Mouse (Mus musculus) induced T-regulatory cell, adult 2 months (primary cell): Measurements from ENCODE around the gene Gm45234.
"Not testable (repeated sequence)": the region's sequence is repeated elsewhere in the genome, so short reads cannot be mapped to it uniquely, and the experiment has no call there.

ENCODE experiments used
- DNase-seq: peaks from one replicate; pipeline ENCODE4 v3.0.0-alpha.2; 2012; ENCODE audit warnings: low read depth

Gm45234 gene

DNA sequence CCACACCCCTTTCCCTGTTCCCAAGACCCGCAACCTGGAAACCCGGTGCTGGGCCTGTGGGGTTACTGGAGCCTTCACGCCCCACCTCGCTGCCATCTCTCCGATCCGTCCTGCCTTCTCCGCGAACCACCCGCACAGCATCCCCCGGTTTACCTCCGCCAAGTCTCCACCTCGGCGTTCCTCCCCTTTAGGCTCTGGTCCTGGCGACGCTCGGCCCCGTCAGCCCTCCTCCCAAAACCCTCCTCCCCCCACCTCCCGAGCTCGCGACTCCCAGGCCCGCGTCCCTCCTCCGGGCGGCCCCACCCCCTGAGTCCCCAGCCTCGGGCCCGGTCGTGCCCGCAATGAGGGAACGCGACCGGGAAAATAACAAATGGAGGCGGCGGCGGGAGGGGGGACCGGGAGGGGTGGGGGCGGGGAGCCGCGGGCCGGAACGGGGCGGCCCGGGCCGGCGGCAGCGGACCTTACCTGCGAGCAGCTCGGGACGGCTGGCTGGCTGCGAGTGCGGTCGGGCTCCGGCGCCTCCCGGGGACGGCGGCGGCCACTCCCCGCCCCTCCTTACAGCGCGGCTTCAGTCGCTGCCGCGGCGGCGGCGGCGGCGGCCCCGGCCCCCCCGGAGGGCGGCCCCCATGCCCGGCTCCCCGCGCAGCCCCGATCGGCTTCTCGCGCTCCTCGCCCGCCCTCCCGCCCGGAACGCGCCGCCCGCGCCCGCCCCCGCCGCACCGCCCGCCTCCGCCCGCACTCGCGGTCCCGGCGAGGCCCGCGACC, at the start of gene Gm45234, which contains the start of gene Atn1:
Gene Gm45234, minus strand, starts transcription at position 191 of the 765 bp plus-strand sequence.
Gene Atn1, minus strand, starts transcription at position 694 of the 765 bp plus-strand sequence.
- DNase-seq = peak; percentile 65

DNA sequence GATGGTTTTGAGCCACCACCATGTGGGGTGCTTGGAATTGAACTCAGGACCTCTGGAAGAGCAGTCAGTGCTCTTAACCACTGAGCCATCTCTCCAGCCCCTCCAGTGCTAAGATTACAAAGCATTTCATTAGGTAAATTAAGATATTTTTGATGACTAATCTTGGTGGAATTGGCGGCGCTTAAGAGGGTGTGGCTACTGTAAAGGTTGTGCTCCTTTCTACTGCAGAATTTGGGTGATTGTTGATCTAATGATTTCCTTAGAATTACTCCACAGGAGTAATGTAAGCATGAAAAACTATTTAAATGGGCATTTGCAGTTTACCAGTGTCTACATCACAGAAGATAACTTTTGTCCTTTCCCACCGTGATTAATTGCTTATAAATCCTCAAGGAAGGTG, 48.5 kb upstream of the Gm45234 start:
- no peak for DNase-seq

DNA sequence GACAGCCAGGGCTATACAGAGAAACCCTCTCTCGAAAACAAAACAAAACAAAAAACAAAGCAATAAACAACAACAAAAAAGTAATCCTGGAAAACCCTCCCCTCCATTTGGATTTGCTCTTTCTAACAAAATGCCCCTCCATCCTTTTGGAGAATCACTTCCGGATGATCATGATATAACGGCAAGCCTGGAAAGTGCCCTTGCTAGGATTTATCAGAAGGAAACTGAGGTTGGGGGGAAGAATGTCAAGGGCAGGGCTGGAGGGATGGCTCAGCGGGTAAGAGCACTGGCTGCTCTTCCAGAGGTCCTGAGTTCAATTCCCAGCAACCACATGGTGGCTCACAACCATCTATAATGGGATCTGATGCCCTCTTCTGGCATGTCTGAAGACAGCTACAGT, 47.9 kb upstream of the Gm45234 start:
- not testable (repeated sequence) for DNase-seq

DNA sequence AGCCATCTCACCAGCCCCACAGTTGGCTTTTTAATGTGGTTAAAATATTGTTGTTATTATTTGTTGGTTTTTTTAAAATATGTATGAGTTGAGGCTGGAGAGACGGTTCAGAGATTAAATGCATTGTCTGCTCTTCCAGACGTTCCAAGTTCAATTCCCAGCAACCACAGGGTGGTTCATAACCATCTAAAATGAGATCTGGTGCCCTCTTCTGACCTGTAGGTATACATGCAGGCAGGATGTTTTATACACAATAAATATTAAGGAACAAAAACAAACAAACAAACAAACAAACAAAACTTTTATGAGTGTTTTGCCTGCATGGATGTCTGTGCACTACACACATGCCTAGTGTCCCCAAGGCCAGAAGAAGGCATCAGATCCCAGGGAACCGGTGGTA, 47.2 kb upstream of the Gm45234 start:
- no peak for DNase-seq

GRCm38 (mm10) chr6:124802400-124802799, 46.6 kb upstream of the Gm45234 start:
- peak; percentile 56 for DNase-seq

DNA sequence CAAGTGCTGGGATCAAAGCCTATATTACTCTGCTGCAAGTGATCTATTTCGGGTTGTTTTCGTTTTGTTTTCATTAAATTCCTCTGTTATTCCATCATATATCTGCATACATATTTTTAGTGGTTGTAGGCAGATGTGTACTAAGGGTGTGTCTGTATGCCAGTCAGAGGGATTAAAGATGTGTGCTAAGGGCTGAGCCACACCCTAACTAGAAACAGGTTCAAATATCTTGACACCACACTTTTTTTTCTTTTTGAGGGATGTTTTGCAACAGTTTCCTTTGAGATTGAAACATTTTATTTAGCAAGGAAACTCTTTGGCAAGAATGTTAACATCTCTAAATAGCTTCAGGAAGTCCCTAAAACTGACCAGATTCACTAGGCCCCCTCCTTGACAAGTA, 40.4 kb upstream of the Gm45234 start:
- DNase-seq = no peak

DNA sequence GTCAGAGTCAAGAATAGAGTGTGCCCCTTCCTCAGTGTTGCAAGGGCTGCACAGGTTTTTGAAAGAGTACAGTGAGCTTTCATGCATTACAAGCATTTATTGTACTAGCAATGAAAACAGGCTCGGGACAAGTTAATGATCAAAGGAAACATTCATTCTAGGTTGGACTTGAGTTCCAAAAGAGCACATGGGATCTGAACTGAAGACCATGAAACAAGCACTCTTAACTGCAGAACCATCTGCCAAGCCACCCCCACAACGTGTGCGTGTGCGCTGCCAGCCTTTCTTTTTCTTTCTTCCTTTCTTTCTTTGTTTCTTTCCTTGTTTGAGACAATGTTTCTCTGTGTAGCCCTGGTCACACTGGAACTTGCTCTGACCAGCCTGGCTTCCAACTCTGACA, 40.0 kb upstream of the Gm45234 start:
- no peak for DNase-seq

DNA sequence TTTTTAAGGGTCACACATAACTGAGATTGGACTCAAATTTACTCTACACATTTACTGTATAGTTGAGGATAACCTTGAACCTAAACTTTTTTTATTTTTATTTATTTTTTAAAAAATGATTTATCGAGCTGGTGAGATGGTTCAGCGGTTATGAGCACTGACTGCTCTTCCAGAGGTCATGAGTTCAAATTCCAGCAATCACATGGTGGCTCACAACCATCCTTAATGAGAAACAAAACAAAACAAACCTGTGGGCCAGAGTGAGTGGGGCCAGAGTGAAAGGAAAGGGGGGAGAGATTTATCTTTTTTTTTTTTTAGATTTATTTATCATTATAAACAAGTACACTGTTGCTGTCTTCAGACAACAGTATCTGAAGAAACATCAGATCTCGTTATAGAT, 36.1 kb upstream of the Gm45234 start:
- DNase-seq = no peak

DNA sequence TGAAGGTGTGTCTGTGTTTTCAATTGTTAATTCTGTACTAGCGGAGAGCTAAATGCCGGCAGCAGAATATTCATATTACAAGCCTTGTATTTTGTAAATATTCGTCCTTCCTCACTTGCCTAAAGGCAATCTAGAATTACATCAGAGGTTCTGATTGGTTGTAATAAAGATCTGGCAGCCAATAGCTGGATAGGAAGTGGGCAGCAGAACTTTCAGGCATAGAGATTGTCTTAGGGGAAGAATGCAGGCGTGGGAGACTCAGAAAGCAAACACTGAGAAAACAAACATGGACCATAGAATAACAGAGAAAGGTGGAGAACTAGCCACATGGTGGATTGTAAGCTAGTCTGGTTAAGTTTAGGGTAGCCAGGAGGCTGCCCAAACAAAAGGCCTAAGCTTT, 34.3 kb upstream of the Gm45234 start:
- no peak for DNase-seq

GRCm38 (mm10) chr6:124789519-124789918, 33.7 kb upstream of the Gm45234 start:
- no peak for DNase-seq

GRCm38 (mm10) chr6:124787722-124788121, 31.9 kb upstream of the Gm45234 start:
- DNase-seq = no peak

DNA sequence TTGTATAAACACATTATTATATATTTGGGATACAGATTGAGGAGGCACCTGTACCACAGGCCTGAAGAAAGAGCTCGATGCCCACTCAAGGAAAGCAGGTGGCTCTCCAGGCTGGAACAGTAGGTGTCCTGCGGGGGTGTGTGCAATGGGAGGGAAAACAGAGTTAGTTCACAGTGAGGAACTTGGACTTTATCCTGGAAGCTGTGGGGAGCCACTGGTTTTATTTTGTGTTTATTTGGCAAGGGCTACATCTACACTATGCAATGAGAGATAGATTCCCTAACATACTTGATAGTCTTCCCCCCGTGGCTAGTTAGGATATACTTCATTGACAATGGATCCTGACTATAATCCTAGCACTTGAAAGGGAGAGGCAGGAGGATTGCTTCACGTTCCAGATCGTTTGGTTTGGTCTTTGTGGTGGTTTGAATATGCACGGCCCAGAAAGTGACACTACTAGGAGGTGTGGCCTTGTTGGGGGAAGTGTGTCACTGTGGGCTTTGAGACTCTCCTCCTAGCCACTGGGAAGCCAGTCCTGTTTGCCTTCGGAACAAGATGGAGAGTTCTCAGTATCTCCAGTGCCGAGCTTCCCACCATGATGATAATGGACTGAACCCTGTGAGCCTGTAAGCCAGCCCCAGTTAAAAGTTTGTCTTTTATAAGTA, 31.1 kb upstream of the Gm45234 start:
- DNase-seq = no peak

DNA sequence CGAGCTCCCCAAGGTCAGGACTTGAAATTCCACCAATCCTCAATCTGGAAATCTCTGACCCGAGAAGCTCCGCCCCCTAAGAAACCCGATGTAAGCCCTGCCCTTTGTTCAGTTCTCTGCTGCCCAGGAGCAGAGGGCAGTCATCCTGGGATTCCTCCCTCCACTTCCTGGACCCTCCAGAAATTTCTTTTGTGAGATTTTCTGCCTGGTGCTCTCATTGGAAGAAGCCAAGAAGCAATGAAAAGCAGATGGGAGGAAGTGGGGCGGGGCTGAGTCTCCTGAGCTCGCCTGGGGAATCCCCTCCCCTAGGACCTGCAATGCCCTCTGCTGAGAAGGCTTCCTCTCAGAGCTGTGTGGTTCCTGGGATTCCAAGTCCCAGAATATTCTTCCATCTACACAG, 26.6 kb upstream of the Gm45234 start:
- DNase-seq = peak; percentile 84

DNA sequence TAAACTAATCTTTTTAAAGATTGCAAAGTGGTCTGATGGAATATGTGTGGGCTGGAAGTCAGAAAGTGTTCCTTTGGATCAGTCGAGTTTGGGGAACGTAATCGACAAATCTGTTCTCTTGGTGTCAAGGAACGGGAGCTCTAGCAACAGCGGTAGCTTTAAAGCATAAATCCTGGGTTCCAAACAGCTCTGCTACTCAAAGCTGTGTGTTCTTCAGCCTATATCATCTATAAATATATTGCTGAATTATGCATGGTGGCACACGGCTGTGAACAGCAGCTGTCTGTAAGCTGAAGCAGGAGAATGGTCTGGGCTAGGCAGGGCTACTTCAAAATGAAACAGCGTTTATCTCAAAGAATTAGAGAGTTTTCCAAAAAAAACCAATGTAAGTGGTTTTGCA, 25.1 kb upstream of the Gm45234 start:
- DNase-seq = no peak

DNA sequence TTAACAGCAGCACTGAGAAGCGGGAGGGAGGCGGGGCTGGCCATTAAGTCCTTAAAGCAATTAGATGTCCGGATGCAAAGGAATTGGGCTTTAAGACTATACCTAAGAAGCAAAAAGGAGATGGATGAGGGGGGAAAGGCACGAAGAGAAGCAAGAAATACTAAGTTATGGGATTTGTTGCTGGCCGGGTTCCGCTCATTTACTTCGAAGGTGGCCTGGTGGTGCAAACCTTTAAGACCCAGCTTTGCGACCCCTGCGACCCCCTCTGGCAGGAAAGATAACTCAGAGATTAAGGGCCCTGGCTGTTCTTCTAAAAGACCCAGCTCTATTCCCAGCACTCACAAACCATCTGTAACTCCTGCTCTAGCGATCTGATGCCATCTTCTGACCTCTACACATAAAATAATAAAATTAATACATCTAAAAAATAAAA, 24.2 kb upstream of the Gm45234 start:
- DNase-seq = no peak

DNA sequence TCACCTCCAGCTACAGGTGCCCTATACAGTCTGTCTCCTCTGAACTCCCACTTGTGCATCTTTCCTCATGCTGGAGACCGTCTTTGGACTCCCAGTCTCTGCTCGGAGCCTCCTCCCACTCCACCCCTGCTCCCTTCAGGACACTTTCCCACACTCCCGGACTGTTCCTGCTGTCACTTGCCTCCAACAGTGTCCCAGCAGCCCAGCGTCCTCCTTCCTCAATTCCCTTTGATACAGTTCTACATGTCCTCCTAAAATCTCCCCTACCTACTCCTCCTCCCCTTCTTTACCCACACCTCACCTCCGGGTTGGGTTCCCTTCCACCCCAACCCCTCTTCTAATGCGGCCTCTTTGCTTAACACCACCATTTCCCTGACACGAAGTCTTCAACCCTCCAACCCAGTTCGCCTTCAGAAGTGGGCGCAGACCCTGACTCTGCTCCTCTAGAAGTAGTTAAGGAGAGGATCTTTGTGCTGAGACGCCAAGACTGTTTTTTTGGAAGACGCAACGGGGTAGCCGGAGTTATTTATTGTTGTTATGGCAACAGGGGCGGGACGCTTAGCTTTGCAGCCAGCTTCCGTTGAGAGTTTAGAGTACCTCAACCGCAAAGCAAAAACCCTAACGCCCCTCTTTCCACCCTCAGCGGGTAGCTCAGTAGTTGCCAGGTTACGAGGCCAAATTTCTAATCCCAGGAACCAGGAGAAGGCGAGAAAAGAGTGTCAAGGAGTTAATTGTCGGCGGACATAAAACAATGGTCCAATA, 23.6 kb upstream of the Gm45234 start, which contains the start of gene Lrrc23:
Gene Lrrc23, minus strand, starts transcription at position 506 of the 762 bp plus-strand sequence.
- peak; percentile 96 for DNase-seq

DNA sequence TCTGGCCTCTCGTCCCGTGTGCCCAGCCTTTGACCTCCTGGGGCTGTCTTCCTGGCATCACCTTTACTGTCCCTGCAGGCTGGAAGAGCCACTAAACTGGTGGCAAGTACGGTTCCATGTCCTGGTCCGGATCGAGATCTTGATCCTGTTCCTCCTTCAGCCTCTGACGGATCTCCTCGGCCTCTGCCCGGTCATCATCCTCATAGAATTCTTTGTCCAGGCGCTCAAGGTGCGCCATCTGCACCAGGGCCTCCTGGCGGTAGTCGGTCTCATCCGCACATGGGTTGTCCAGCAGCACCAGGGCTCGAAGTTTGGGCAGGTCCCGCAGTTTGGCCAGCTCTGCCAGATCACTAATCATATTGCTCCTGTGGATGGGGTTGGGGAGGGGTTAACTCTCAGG, 14.7 kb upstream of the Gm45234 start:
- DNase-seq = no peak

GRCm38 (mm10) chr6:124770013-124770412, 14.2 kb upstream of the Gm45234 start:
- DNase-seq = no peak

- peak; percentile 75 for DNase-seq
These were observed 13.4 kb upstream of the Gm45234 start, which contains the start of gene Eno2 for GRCm38 (mm10) chr6:124769101-124769765. Gene Eno2, minus strand, starts transcription at chr6:124769673.

DNA sequence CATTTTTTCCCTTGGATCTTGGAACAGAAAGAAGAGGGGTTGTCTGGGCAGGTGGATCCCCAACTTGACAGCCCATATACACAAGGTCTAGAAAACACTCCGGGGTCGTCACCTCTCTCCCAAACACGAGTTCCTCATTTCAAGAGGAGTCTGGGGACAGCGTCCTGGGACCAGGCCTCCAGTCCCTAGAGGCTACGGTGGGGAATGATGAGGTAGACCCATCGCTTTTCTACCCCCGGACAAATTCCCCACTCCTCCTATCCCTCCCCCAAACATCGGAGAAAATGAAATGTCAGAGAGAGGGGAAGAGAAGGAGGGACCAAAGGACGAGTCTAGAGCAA, 12.9 kb upstream of the Gm45234 start:
- DNase-seq = no peak

- DNase-seq = peak; percentile 63
These were observed 12.3 kb upstream of the Gm45234 start for GRCm38 (mm10) chr6:124767920-124768703.
